Mouse (Mus musculus) E14TG2a.4 (cell line): Measurements from ENCODE around the gene OR5BS1P.

Experiments used
- H3K27me3 ChIP-seq: 2 replicates; pipeline ENCODE4 v1.6.1; 2014; ENCODE audit warnings: low read length, control low read depth; ENCODE audit not compliant: insufficient read depth
- H3K36me3 ChIP-seq: 2 replicates; pipeline ENCODE4 v1.6.1; 2014; ENCODE audit warnings: low read length, control low read depth; ENCODE audit not compliant: insufficient read depth
- H3K4me1 ChIP-seq: replicated peaks from 2 replicates; pipeline ENCODE4 v1.6.1; 2014; ENCODE audit warnings: low read depth, low read length, control low read depth
- H3K4me3 ChIP-seq: replicated peaks from 2 replicates; pipeline ENCODE4 v1.5.1; 2014; ENCODE audit warnings: mild to moderate bottlenecking, low read length
- H3K9me3 ChIP-seq: 2 replicates; pipeline ENCODE4 v1.6.1; 2014; ENCODE audit warnings: low read length, control low read depth
- CTCF ChIP-seq: conservative IDR thresholded peaks from 2 replicates; pipeline ENCODE4 v1.5.1; 2014; ENCODE audit warnings: low read length
- NANOG ChIP-seq: IDR thresholded peaks from 2 replicates; pipeline ENCODE4 v1.6.1; 2014; ENCODE audit warnings: borderline replicate concordance, low read length, mixed read lengths
- POU5F1 ChIP-seq: IDR thresholded peaks from 2 replicates; pipeline ENCODE4 v1.6.1; 2014; ENCODE audit warnings: low read length, borderline replicate concordance

The OR5BS1P gene

DNA sequence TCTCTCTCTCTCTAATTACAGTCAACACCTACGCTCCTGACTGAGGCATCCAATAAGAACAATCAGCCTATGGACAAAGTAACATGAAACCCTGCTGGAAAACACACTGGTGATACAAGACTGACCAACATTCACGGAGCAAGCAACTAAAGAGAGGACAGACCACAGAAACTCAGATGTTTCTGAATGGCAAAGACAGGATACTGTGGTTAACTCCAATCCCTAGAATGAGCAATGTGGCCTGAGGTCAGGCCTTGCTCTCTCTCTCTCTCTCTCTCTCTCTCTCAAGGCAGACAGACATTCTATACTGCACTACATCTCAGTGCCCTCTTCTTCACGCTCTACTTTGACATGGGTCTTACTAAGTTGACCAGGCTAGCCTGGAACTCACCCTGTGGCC lies 51.5 kb downstream of the OR5BS1P start:
- H3K4me3 ChIP-seq: no peak overlapping the region
- H3K36me3 ChIP-seq: peaks cover 83% of the 10 kb centered on the region
- H3K9me3 ChIP-seq: no peaks in the 10 kb centered on the region
- no peaks in the 10 kb centered on the region for H3K27me3 ChIP-seq
- peaks cover 80% of the 10 kb centered on the region for H3K4me1 ChIP-seq
- TF ChIP-seq POU5F1 (no peak), NANOG (no peak), CTCF (no peak)

DNA sequence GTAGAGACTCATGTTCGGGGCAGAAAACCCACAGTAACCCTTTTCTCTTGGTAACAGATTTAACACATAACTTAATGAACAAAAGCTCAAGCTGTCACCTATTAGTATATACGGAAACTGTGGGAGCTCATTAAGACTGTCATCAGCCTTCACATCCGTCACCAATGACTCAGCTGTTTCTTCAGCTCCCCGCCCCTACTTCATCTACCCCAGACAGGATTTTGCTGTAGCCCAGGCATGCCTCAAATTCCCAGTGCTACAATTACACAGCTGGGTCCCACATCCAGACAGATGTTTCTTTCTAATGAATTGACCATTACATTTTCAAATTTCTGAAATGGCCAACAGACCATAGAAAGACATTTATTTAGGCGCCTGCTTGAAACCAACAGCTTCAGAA lies 56.4 kb downstream of the OR5BS1P start:
- TF ChIP-seq CTCF (no peak), POU5F1 (no peak), NANOG (no peak)
- no peaks in the 10 kb centered on the region for H3K9me3 ChIP-seq

GRCm38 (mm10) chr15:98527056-98527771 lies 57.5 kb downstream of the OR5BS1P start:
- H3K36me3 ChIP-seq: peaks cover 100% of the 10 kb centered on the region
- H3K4me1 ChIP-seq: peaks cover 99% of the 10 kb centered on the region
- TF ChIP-seq CTCF: no peak
- TF ChIP-seq POU5F1: no peak
- no peak for TF ChIP-seq NANOG
- H3K4me3 ChIP-seq: no peak overlapping the region
- H3K9me3 ChIP-seq: no peaks in the 10 kb centered on the region
- H3K27me3 ChIP-seq: no peaks in the 10 kb centered on the region

More for the DNA sequence above, 56.4 kb downstream of the OR5BS1P start:
- peaks cover 100% of the 10 kb centered on the region for H3K36me3 ChIP-seq
- 0 out of 2 replicates have a peak overlapping the region, but pooled peaks have one; percentile 3 for H3K4me3 ChIP-seq
- H3K4me1 ChIP-seq: peaks cover 99% of the 10 kb centered on the region
- H3K27me3 ChIP-seq: no peaks in the 10 kb centered on the region

DNA sequence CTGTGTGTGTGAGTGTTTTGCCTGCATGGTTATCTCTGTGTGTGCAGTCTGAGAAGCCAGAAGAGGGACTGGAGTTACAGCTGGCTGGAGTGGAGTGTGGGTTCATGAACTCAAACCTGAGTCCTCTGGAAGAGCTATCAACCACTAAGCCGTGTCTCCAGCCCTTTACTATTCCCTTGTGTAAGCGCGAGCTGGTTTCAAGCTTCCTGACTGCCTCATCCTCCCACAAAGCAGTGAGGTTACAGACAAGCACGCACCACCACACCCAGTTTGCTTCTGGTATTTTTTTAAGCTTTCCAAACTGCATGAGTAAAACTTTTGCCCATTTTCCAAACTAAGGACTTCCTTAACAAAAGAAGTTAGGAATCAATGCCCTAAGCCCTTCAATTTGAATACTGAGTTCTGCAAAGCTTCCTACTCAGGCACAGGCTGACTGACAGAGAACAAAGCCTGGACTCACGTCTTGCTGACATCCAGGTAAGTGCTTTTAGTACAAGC lies 58.4 kb downstream of the OR5BS1P start:
- TF ChIP-seq CTCF (no peak), POU5F1 (no peak), NANOG (no peak)
- peaks cover 94% of the 10 kb centered on the region for H3K36me3 ChIP-seq
- peaks cover 92% of the 10 kb centered on the region for H3K4me1 ChIP-seq
- no peak overlapping the region for H3K4me3 ChIP-seq
- no peaks in the 10 kb centered on the region for H3K27me3 ChIP-seq
- no peaks in the 10 kb centered on the region for H3K9me3 ChIP-seq
